Mouse (Mus musculus): ENCODE measurements at regions not wholly inside any gene's neighbourhood (a gene's known extent, or its start where the extent isn't known, plus 50 kb on each side); places are given as distances from the start of the nearest gene placed in this dataset.

DNA sequence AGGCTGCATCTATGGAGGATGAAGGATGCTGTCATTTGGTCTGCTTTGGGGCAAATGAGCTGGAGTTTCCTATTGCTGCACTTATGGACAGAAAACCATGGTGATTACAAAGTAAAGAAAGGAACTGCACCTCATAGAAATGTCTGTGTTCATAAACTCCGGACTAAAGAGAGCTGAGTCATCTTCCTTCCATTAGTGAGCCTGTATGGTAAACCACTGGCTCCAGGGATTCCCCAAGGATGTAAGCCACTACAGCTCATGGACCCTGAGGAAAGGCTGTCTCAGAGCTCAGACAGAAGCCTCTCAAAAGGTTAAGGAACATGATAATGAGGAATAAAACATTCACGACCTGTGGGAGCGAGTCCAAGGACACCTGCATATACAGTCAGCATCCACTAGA lies 66.3 kb upstream of the Zfp462 start:
- in situ Hi-C loops (cut with MboI; ENCODE audit: low pct_unique_long_range_greater_than_20kb) = no loop called here
- DNase-seq (ENCODE audit: low read depth, low spot score) (no peak), ATAC-seq (no peak)
- H3K27me3 ChIP-seq = no peaks in the 10 kb centered on the region
- POLR2A ChIA-PET = no interaction called here
- TF ChIP-seq CTCF (IDR thresholded peaks at IDR 0.05) = no peak
- CTCF ChIA-PET = interaction anchor here (1.1 kb wide), 1 partner anchor 349 kb away, joined by 3 read pairs; no protein-coding TSS in a partner anchor

DNA sequence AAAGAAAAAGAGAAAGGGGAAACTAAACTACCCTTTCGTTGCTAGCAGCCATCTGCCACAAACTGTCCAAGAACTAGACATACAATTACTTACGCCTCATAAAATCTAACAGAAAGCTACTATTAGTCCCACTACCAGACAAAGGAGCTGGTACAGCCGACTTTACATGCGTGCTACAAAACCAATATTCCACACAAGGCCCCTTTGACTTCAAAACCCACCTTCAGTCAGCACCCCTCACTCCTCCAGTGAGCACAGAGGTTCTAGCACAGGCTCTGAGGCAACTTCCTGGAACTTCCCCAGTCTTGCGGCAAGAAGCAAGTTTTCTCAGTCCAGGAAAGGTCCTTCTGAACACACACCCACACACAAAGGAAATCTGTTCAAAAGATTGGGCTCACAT lies 51.6 kb upstream of the Zfp462 start:
- in situ Hi-C loops (cut with MboI; ENCODE audit: low pct_unique_long_range_greater_than_20kb) = no loop called here
- H3K27me3 ChIP-seq = no peaks in the 10 kb centered on the region
- ChIA-PET CTCF (interaction anchor here (1.3 to 1.8 kb wide), 2 partner anchors 8 kb away, joined by 3 to 5 read pairs; no protein-coding TSS in a partner anchor), POLR2A (no interaction called here)
- no peak for TF ChIP-seq CTCF (IDR thresholded peaks at IDR 0.05)
- no peak for ATAC-seq
- no peak for DNase-seq (ENCODE audit: low read depth, low spot score)
